Mouse (Mus musculus): ENCODE measurements around the gene Dlgap1. TPM values are rescaled to one million over a fixed set of nuclear protein-coding genes. Genes with fewer than 3 reads are reported as not detected.
"Not testable (repeated sequence)": the region's sequence is repeated elsewhere in the genome, so short reads cannot be mapped to it uniquely, and the experiment has no call there.

The Dlgap1 gene
- polyA plus RNA-seq, 1 experiment from 2014 or later = 0.03 TPM

GRCm38 (mm10) chr17:70836820-70837219 lies 867.9 kb downstream of the Dlgap1 start:
- no peaks in the 10 kb centered on the region for H3K9me3 ChIP-seq (replicated peaks)
- ATAC-seq (ENCODE audit: low read depth) (no peak), DNase-seq (no peak)
- 0 out of 2 replicates have a peak, but pooled peaks cover 2% of the 10 kb centered on the region for H3K36me3 ChIP-seq
- no peak overlapping the region for H3K9ac ChIP-seq
- peaks cover 30% of the 10 kb centered on the region for H3K27me3 ChIP-seq
- WGBS (ENCODE audit: insufficient replicate concordance) = 67% methylated on average over 7 of the region's 7 CpGs
- H3K27ac ChIP-seq = no peak overlapping the region
- H3K4me1 ChIP-seq (replicated peaks) = peaks cover 13% of the 10 kb centered on the region
- H3K4me3 ChIP-seq (replicated peaks) = no peak overlapping the region
- no peak overlapping the region for H3K4me2 ChIP-seq

GRCm38 (mm10) chr17:70837474-70837873 lies 868.6 kb downstream of the Dlgap1 start:
- not testable (repeated sequence) for H3K9me3 ChIP-seq (replicated peaks); H3K4me2 ChIP-seq; H3K9ac ChIP-seq; DNase-seq; H3K4me3 ChIP-seq (replicated peaks); H3K36me3 ChIP-seq; ATAC-seq (ENCODE audit: low read depth); H3K27ac ChIP-seq
- peaks cover 13% of the 10 kb centered on the region for H3K4me1 ChIP-seq (replicated peaks)
- 82% methylated on average over 5 of the region's 6 CpGs for WGBS (ENCODE audit: insufficient replicate concordance)
- H3K27me3 ChIP-seq = peaks cover 30% of the 10 kb centered on the region

- Histone ChIP-seq H3K4me2 (no peak overlapping the region), H3K4me1 (replicated peaks) (peaks cover 13% of the 10 kb centered on the region), H3K4me3 (replicated peaks) (no peak overlapping the region), H3K9me3 (replicated peaks) (no peaks in the 10 kb centered on the region), H3K27ac (no peak overlapping the region), H3K9ac (no peak overlapping the region), H3K36me3 (peaks cover 6% of the 10 kb centered on the region; the same call in 1 of the 2 replicates), H3K27me3 (peaks cover 30% of the 10 kb centered on the region)
- WGBS (ENCODE audit: insufficient replicate concordance) = 68% methylated on average over 7 of the region's 7 CpGs
- DNase-seq (no peak), ATAC-seq (ENCODE audit: low read depth) (no peak)
Measured at GRCm38 (mm10) chr17:70838031-70838430, 869.2 kb downstream of the Dlgap1 start.

GRCm38 (mm10) chr17:70838533-70838932 lies 869.7 kb downstream of the Dlgap1 start:
- H3K4me2 ChIP-seq = no peak overlapping the region
- WGBS (ENCODE audit: insufficient replicate concordance) = 63% methylated on average over 5 of the region's 5 CpGs
- DNase-seq (no peak), ATAC-seq (ENCODE audit: low read depth) (no peak)
- peaks cover 10% of the 10 kb centered on the region; the same call in 1 of the 2 replicates for H3K36me3 ChIP-seq
- H3K4me1 ChIP-seq (replicated peaks) = peaks cover 15% of the 10 kb centered on the region
- H3K9ac ChIP-seq = no peak overlapping the region
- peaks cover 28% of the 10 kb centered on the region for H3K27me3 ChIP-seq
- H3K9me3 ChIP-seq (replicated peaks) = no peaks in the 10 kb centered on the region
- no peak overlapping the region for H3K4me3 ChIP-seq (replicated peaks)
- no peak overlapping the region for H3K27ac ChIP-seq

GRCm38 (mm10) chr17:70843252-70843651 lies 874.4 kb downstream of the Dlgap1 start:
- no peak overlapping the region for H3K4me3 ChIP-seq (replicated peaks)
- no peaks in the 10 kb centered on the region for H3K9me3 ChIP-seq (replicated peaks)
- H3K9ac ChIP-seq = no peak overlapping the region
- H3K27ac ChIP-seq = no peak overlapping the region
- peaks cover 24% of the 10 kb centered on the region for H3K4me1 ChIP-seq (replicated peaks)
- H3K4me2 ChIP-seq = no peak overlapping the region
- peaks cover 21% of the 10 kb centered on the region for H3K36me3 ChIP-seq
- ATAC-seq (ENCODE audit: low read depth) (no peak), DNase-seq (no peak)
- 76% methylated on average over 4 of the region's 4 CpGs for WGBS (ENCODE audit: insufficient replicate concordance)
- H3K27me3 ChIP-seq = no peaks in the 10 kb centered on the region

GRCm38 (mm10) chr17:70844971-70845370 lies 876.1 kb downstream of the Dlgap1 start:
- Histone ChIP-seq H3K27me3 (peaks cover 13% of the 10 kb centered on the region; the same call in 1 of the 2 replicates), H3K36me3 (peaks cover 21% of the 10 kb centered on the region), H3K27ac (peak overlapping the region; percentile 58; the same call in 1 of the 2 replicates), H3K4me3 (replicated peaks) (no peak overlapping the region), H3K9ac (no peak overlapping the region), H3K9me3 (replicated peaks) (no peaks in the 10 kb centered on the region), H3K4me2 (no peak overlapping the region), H3K4me1 (replicated peaks) (peaks cover 36% of the 10 kb centered on the region)
- WGBS (ENCODE audit: insufficient replicate concordance) = 76% methylated on average over 10 of the region's 10 CpGs
- DNase-seq = no peak
- ATAC-seq (ENCODE audit: low read depth) = no peak

GRCm38 (mm10) chr17:70845543-70845942 lies 876.7 kb downstream of the Dlgap1 start:
- H3K4me2 ChIP-seq = no peak overlapping the region
- H3K36me3 ChIP-seq = peaks cover 18% of the 10 kb centered on the region
- DNase-seq (no peak), ATAC-seq (ENCODE audit: low read depth) (peak; percentile 17; the same call in 1 of the 2 replicates)
- H3K9ac ChIP-seq = no peak overlapping the region
- no peak overlapping the region for H3K4me3 ChIP-seq (replicated peaks)
- peak overlapping the region; percentile 58; the same call in 1 of the 2 replicates for H3K27ac ChIP-seq
- H3K27me3 ChIP-seq = peaks cover 17% of the 10 kb centered on the region
- H3K9me3 ChIP-seq (replicated peaks) = no peaks in the 10 kb centered on the region
- WGBS (ENCODE audit: insufficient replicate concordance) = 67% methylated on average over 2 of the region's 2 CpGs
- H3K4me1 ChIP-seq (replicated peaks) = peaks cover 36% of the 10 kb centered on the region

GRCm38 (mm10) chr17:70846111-70846644 lies 877.3 kb downstream of the Dlgap1 start:
- WGBS (ENCODE audit: insufficient replicate concordance) = 68% methylated on average over 8 of the region's 8 CpGs
- Histone ChIP-seq H3K9ac (no peak overlapping the region), H3K9me3 (replicated peaks) (no peaks in the 10 kb centered on the region), H3K36me3 (peaks cover 18% of the 10 kb centered on the region), H3K4me2 (no peak overlapping the region), H3K27me3 (peaks cover 23% of the 10 kb centered on the region), H3K27ac (no peak overlapping the region), H3K4me3 (replicated peaks) (no peak overlapping the region), H3K4me1 (replicated peaks) (peaks cover 36% of the 10 kb centered on the region)
- DNase-seq = no peak
- no peak for ATAC-seq (ENCODE audit: low read depth)

- peaks cover 32% of the 10 kb centered on the region for H3K27me3 ChIP-seq
- H3K36me3 ChIP-seq = peaks cover 18% of the 10 kb centered on the region
- H3K27ac ChIP-seq = no peak overlapping the region
- WGBS (ENCODE audit: insufficient replicate concordance) = 2% methylated on average over 4 of the region's 4 CpGs
- H3K4me3 ChIP-seq (replicated peaks) = no peak overlapping the region; the same call in 1 of the 2 replicates
- no peaks in the 10 kb centered on the region for H3K9me3 ChIP-seq (replicated peaks)
- ATAC-seq (ENCODE audit: low read depth) = no peak
- no peak overlapping the region for H3K9ac ChIP-seq
- peaks cover 40% of the 10 kb centered on the region for H3K4me1 ChIP-seq (replicated peaks)
- peak; percentile 17 for DNase-seq
- peak overlapping the region; percentile 37 for H3K4me2 ChIP-seq
Measured at GRCm38 (mm10) chr17:70847086-70847485, 878.2 kb downstream of the Dlgap1 start.

- DNase-seq (no peak), ATAC-seq (ENCODE audit: low read depth) (no peak)
- peak overlapping the region; percentile 77 for H3K27ac ChIP-seq
- H3K36me3 ChIP-seq = peaks cover 16% of the 10 kb centered on the region
- H3K4me2 ChIP-seq = peak overlapping the region; percentile 83
- H3K9me3 ChIP-seq (replicated peaks) = no peaks in the 10 kb centered on the region
- H3K27me3 ChIP-seq = peaks cover 41% of the 10 kb centered on the region
- peak overlapping the region; percentile 67 for H3K4me3 ChIP-seq (replicated peaks)
- peak overlapping the region; percentile 74 for H3K9ac ChIP-seq
- peaks cover 45% of the 10 kb centered on the region for H3K4me1 ChIP-seq (replicated peaks)
- 4% methylated on average over 17 of the region's 17 CpGs for WGBS (ENCODE audit: insufficient replicate concordance)
Measured at GRCm38 (mm10) chr17:70847751-70848510, 879.1 kb downstream of the Dlgap1 start.

- peaks cover 49% of the 10 kb centered on the region for H3K27me3 ChIP-seq
- peak overlapping the region; percentile 74 for H3K9ac ChIP-seq
- ATAC-seq (ENCODE audit: low read depth) (peak; percentile 9; the same call in 1 of the 2 replicates), DNase-seq (peak; percentile 2)
- peak overlapping the region; percentile 67 for H3K4me3 ChIP-seq (replicated peaks)
- H3K4me1 ChIP-seq (replicated peaks) = peaks cover 42% of the 10 kb centered on the region
- H3K27ac ChIP-seq = peak overlapping the region; percentile 77
- no peaks in the 10 kb centered on the region for H3K9me3 ChIP-seq (replicated peaks)
- H3K36me3 ChIP-seq = peaks cover 8% of the 10 kb centered on the region
- H3K4me2 ChIP-seq = peak overlapping the region; percentile 83
- 2% methylated on average over 23 of the region's 23 CpGs for WGBS (ENCODE audit: insufficient replicate concordance)
Measured at GRCm38 (mm10) chr17:70848511-70849398, 879.9 kb downstream of the Dlgap1 start.
